Mouse (Mus musculus) adrenal gland, adult (tissue): ENCODE measurements around the gene Trhde.

Experiments
- DNase-seq, 2 experiments: peaks; one replicate each; pipeline ENCODE4 v3.0.0; 2022 to 2023; ENCODE audit warnings: low spot score in 1 of 2; ENCODE audit not compliant: inconsistent age in 2 of 2

The Trhde gene

DNA sequence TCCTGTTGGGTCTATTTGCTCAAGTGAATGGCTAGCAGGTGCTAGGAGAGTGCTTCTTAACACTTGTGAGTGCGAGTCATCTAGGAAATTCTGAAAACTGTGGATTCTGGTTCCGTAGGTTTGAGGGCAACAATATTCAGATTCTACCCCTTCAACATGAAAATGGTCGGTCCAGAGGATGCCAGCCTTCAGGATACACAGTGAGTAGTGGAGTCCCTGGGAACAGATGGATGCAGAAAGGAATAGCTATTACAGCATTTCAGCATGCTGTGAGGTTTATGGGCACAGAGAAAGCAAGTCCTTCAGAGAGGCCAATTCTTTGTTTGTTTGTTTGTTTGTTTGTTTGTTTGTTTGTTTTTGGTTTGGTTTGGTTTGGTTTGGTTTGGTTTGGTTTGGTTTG is 65.7 kb downstream of the Trhde start:
- no peak for DNase-seq

DNA sequence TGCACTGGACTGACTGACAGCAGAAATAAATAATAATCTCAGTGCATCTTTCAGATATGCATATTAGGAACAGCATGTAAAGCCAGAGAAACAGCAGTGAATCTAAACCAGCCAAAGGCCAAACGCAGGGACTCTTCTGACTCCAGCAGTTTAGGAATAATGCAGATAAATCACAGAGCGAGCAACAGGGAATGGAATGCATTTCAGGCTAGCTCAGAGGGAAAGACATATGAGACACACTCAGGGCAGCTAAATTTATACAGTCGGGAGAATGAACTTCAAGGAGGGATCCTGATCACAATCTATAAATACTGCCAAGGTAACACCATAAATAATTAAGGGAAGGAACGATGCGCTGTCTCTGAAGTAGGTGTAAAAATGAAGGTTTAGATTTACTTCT is 66.4 kb downstream of the Trhde start:
- DNase-seq, result no peak

DNA sequence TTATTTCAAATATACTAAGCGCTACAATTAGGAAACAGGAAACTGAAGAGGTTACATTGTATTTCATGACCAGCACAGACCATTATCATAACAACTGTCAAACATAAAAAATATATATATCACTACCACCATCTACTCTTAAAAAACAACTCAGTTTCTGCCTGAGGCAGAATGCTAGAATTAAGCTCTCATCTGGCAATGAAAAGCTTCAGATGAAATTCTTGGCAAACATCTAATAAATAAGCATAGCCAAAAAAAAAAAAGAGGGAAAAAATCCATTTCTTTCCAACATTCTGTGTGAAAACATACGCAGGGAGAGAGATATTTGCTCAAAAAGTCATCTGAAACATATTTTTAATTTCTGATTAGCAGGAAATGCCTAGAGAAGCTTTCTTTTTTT is 67.0 kb downstream of the Trhde start:
- no peak for DNase-seq

DNA sequence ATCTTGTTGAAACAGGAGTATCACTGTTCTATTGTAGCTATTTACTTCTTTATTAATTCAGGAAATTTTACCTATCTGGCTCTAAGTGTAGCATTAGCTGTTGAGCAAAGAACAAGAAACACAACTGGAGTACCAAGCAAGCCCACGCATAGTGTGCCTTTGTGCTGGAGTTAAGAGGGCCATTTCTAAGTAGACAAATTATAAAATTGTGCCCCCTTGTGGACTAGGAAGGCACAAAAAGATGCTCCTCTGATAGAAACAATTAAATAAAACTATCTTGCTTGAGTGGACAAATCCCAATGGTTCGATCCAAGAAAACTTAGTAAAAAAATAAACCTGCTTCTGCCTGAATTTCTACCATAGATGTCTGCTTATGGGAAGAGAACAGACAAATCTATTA is 76.5 kb downstream of the Trhde start:
- no peak for DNase-seq

DNA sequence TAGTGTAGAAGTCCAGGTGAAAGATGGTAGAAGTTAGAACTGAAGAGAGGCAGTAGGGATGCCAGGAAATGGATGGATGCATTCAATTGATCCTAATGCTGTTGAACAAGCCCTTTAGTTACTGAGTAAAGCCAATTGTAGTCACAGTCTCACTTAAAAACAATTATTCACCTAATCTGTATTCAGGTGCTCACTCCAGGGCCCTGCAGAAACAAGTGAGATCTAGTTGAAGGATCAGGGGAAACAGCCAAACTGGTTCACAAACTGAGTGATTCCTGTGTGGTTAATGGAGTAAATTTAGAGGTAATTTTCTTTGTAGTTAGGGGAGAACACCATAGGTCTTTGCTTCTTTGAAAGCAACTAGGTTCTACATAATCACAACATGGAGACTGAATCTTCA is 100.3 kb downstream of the Trhde start:
- DNase-seq, result no peak

DNA sequence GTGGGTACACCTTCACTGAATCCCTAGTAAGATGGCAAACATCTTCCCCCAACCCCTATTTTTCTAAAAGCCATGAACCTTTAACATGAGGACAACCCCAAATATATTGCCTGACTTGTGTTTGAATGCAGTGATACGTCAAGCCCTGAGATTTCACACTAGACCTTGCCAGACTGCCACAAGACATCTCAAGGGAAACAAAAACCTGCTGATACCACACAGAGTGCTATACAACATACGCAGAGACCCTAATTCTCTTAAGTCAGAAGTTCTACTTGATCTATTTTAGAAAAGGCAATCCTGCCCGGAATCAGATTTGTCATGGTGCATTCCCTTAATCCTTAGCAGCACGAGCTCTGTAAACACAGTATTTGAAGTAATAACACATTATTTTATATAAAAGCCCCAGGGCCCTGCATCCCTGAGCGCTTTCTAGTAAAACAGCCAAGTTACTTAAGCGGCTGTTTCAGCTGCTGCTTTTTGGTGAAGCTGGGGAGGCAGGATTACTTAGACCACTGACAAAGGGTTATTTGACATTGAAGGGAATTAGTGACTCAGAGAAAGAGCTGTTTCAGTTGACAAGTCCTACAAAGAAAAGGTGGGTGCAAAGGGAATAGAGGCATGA is 130.2 kb downstream of the Trhde start:
- DNase-seq, result no peak

DNA sequence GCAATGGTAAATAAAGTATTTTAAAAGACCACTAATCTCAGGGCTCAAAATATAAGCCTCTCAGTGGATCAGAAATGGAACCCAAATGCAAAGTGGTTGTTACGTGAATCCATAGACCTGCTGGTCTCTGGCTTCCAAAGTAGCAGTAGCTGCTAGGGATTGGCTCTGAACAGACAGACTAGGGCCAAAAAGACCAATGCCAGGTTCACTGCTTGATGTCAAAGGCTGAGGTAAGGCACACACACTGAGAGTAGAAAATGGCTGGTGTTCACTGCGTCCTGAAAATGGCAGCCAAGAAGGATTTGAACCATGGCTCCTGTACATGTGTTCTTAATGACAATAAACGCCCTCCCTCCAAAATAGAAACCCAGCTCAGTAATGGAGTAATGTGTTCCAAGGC is 209.1 kb downstream of the Trhde start:
- no peak for DNase-seq

DNA sequence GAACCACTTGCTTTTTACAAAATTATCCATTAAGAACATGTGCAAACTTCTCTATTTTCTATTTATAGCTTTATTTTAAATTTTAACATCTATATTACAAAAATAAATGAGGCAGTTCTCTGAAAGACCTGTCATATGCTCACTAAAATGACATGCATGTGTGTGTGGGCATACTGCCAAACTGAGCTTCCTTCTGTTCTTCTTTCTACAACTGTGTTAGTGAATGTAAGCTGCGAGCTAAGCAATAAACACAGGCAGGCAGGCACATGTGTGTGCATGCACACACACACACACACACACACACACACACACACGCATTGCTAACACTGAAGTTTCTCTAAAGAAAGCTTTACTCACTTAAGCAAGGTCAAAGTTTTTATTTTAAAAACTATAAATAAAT is 223.2 kb downstream of the Trhde start:
- DNase-seq, result no peak

DNA sequence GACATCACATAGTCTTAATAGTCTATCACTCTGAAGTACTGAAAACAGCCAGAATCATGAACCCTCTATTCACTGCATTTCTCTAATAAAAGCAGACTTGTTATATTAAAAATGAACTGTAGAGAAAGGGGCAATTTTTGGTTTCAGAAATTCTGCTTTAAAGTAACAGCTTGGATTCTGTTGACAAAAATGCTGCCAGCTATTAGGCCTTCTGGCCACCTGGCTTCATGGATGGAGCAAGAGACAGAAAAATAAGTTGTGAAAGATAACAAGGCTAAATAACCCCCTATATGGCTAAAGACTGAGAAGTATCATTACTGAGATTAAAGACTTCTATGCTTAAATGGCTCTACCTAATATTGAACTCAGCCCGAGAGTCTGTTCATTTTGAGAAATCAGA is 234.2 kb downstream of the Trhde start:
- DNase-seq, result no peak

DNA sequence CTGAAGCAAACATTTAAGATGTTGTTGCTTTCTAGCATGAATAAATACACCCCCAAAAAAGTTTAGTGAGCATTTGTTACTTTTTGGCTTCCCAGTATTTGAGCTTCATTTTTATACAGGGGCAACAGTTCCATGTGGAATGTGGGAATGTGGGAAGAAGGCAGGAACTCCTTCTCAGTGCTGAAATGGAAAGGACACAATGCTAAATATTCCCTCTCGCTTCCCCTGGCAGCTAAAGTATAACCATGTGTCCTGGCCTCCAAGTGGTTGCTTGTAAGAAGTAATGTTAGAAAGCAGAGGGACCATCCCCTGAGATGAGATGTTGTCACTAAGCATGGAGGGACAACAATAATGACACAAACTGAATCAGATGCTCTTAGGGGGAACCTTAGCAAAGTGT is 292.9 kb downstream of the Trhde start:
- no peak for DNase-seq

DNA sequence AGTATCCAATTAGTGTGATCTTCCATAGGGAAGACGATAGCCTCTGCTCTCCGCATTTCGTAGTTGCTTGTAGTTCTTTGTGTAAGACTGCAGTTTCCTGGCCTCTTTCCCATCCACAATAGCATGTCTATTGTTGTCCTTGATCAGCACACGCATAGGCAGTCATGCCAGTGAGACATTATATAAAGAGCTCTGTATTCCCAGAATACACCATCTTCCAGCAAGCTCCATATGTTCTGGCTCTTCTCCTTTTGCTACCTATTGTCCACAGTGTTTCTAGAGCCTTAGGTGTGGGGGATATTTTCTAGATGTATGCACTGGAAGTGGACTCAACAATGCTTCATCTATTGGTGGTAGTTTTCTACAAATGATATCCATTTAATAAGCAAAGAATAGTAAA is 313.3 kb downstream of the Trhde start:
- no peak for DNase-seq

DNA sequence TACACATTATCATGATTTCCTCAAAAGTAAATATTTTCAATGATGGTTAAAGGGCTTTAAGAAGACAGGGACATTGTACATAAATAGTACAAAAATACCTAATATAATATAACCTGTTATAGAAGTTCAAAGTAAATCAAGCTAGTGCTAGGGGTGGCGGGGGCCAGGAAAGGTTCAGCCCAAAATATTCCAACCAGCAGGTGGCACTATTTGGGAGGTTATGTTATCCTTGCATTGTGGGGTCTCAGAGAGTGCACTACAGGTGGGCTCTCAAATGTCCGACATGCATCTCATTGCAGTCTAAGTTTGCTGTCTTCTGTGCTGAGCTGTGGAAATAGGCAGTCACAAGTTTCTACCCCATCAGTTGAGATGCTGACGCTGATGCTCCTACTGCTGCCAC is 346.5 kb downstream of the Trhde start:
- DNase-seq, result no peak

DNA sequence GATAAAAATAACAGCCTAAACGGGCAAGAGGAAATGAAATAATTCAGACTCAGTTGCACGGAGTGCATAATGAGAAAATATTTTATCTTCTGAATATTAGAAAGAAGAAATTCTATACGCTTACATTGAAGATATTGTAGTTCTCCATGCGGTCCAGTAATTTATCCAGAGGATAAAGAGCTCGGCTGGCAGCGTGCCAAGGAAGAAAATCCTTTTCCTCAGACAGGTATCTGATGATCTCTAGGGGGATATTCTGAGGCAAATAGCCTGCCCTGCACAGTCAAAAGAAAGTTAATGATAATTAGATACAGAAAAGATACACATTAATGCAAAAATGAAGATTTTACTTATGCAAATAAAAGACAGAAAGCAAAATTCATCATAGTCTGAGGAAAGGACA is 354.0 kb downstream of the Trhde start:
- DNase-seq, result no peak

DNA sequence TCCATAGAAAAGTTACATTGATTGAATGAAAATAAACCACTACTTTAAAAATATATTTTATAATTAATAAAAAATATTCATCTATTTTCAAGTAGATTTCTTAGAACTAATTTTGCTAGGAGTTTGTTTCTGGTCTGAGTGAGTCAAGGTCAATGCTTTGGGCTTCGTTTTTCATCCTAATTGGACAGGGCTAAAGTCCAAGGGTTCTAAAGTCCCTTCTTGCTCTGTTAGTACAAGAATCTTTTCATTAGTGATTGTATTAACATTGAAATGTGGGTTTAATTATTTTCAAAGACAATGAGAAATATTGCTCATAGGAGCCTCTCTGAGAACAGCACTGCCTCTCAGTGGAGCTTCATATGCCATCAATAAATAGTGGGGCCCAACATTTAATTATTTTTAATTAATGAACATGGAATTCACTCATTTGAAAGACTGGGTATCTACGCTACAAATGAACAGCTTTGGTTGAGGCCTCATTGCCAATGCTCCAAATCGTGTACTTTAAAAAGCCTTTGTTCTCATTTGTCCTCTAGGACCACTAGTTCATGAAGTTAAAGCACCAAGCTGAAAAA is 383.1 kb downstream of the Trhde start:
- DNase-seq, result no peak

DNA sequence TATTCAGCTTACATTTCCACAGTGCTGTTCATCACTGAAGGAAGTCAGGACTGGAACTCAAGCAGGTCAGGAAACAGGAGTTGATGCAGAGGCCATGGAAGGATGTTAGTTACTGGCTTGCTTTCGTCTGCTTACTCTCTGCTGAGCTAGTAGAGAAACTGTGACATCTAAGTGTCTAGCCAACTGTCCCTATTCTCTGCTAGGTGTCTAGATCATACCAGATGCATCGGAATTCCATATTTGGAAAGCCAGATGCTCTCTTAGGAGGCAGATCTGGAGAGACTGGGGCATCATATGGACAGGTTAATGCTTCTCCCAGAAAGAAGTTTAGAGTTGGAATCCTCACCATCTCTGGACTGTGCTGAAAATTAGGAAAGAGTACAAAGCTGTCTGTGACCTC is 386.4 kb downstream of the Trhde start:
- DNase-seq, result no peak

DNA sequence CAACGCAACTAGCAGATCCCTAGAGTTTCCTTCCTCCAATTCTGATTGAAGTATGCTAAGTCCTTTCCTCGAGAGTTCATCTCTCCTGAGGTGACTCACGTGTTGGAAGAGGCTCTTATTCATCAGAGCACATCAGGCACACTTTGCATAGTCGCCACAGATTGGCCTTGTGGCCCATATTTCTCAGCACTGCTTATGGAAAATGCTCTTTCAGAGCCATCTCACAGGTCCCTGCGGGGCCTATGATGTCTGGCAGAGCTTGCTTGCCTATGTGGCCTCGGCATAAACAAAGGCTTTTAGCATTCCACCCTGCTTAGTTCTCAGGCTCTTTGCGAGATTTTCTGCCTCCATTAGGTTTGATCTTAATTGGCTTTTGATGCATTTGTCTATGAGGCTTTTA is 396.8 kb downstream of the Trhde start:
- DNase-seq, result no peak

DNA sequence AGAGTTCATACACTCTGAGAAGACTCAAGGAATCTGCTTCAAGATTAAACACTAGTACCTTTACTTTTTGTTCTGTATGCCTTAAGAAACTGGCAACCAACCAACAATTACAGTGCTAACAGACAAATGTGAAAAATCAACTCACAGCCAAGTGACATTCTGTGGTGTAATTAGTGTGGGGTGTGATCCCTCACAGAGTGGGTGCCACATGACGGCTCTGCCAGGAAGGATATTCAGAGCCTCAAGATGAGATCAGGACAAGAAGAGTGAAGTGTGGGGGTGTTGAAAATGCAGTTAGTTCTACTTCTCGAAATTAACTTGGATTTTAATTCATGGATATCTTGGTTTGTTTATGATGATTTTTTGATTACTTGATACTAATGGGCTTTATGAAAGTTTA is 398.3 kb downstream of the Trhde start:
- no peak for DNase-seq

DNA sequence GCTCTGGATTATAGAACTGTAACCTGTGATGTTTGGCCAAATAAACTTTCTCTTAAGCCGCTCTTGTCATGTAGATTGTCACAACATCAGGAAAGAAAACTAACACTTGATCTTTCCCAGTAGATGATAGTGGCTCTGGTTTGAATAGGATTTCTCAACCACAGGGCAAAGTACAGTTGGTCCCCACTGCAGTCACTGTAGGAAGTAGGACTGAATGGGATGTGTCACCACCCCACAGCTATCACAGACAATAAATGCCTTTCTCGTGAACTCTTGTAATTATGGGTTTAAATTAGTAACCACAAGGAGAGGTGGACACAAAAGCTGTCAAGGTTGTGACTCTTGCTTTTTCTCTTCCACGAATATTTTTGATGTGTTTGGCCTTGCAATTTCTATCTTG is 431.3 kb downstream of the Trhde start:
- DNase-seq, result no peak

DNA sequence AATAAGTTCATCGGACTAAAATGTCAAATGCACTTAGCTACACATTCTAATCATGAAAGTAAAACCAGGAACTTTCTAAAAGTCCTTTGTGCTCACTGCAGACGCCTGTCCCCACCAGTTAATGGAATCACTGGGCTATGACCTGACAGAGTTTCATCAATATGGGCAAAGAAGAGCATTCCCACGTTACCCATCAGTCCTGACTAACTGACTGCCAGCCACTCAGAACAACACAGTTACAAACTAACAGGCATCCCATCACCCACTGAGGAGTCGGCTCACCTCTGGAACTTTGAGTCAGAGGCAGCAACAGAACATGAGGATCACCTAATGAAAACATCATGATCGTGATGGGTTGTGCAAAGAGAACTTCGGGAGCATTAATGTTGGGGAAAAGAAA is 438.7 kb downstream of the Trhde start:
- DNase-seq, result no peak

DNA sequence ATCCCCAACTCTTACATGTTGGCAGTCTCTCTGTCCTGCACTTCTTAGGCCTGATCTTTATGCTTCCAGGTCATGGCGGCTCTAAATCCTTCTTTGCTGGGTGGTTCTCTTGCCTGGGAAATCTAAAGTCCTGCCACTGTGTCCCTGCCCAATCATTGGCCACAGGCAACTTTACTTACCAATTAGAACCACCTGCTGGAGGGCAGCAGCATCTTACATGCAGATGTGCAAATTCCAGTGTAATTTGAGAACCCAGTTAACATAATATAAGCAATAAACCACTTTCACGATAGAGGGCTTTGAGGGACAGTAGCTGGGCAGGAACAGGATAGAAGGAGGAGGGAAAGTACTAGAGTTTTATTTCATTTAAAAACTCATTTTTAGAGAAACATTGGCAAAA is 439.5 kb downstream of the Trhde start:
- no peak for DNase-seq
